Comparison of ENCODE assay signal across 21 mouse cellular contexts in the genomic region with DNA sequence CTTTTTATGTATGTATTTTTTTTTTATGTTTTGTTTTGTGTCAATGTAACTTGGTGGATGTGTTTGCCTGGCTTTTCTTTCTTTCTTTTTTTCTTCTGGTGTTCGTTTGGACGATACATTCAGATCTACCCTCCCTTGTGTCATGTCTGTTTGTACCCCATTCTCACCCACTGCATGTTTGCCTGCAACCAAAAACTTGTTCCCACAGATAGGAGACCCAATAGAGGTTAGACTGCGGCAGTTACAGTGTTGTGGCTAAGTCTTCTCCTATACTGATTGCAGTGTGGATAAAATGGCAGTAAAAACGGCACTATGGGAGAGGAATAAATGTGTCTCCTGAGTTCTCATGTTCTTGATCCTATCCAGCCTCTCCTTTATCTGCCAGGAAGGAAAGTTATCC.
DNase-seq lines count a peak whose midpoint lies in the region; ATAC-seq and TF ChIP-seq lines count a peak whose summit lies in the region.
"Had no signal": no experiment of that assay in that cellular context is flagged by ENCODE, and none has a peak within 500 bp of the region (broad histone marks: within the 10 kb centered on the region; RNA-seq: fewer than 3 reads in every experiment).

No protein-coding gene starts in this region.

- peaks cover 2% of the 10 kb centered on the region; the same call in 1 of the 2 replicates for H3K4me1 ChIP-seq in forebrain, embryonic 11.5 days (replicated peaks; ENCODE audit: control insufficient read depth, insufficient read depth, low read length)
- peaks cover 5% of the 10 kb centered on the region; the same call in 1 of the 2 replicates for H3K4me1 ChIP-seq in forebrain, embryonic 15.5 days
- peaks cover 9% of the 10 kb centered on the region; the same call in 1 of the 2 replicates for H3K4me1 ChIP-seq in neural tube, embryonic 13.5 days (replicated peaks)
- no peaks in the 10 kb centered on the region for H3K4me1 ChIP-seq in neural tube, embryonic 15.5 days
- H3K4me1 ChIP-seq in forebrain, embryonic 14.5 days (ENCODE audit: control insufficient read depth, insufficient read depth, low read length) = no peaks in the 10 kb centered on the region
- H3K4me1 ChIP-seq in liver, postnatal 0 days (ENCODE audit: insufficient read depth) = no peaks in the 10 kb centered on the region
- H3K4me1 ChIP-seq: embryonic facial prominence, embryonic 10.5 days; embryonic facial prominence, embryonic 12.5 days had no signal

- H3K36me3 ChIP-seq in forebrain, embryonic 11.5 days (ENCODE audit: control insufficient read depth, insufficient read depth, low read length) = no peaks in the 10 kb centered on the region
- no peaks in the 10 kb centered on the region for H3K36me3 ChIP-seq in forebrain, embryonic 15.5 days
- H3K36me3 ChIP-seq in neural tube, embryonic 13.5 days = no peaks in the 10 kb centered on the region
- H3K36me3 ChIP-seq in neural tube, embryonic 15.5 days = no peaks in the 10 kb centered on the region
- H3K36me3 ChIP-seq in forebrain, embryonic 14.5 days (ENCODE audit: control insufficient read depth, insufficient read depth, low read length) = no peaks in the 10 kb centered on the region
- H3K36me3 ChIP-seq in liver, postnatal 0 days (replicated peaks; ENCODE audit: insufficient read depth, low read length) = no peaks in the 10 kb centered on the region
- H3K36me3 ChIP-seq: embryonic facial prominence, embryonic 10.5 days; embryonic facial prominence, embryonic 12.5 days; G1E had no signal

- no peak for TF ChIP-seq POLR2A in brain, embryonic 14.5 days (IDR thresholded peaks at IDR 0.05; ENCODE audit: borderline replicate concordance, extremely low read depth, insufficient read depth, insufficient read length, poor library complexity, severe bottlenecking)

- H3K9me3 ChIP-seq in forebrain, embryonic 11.5 days (ENCODE audit: control insufficient read depth, low read length) = no peaks in the 10 kb centered on the region
- no peaks in the 10 kb centered on the region for H3K9me3 ChIP-seq in forebrain, embryonic 15.5 days
- H3K9me3 ChIP-seq in neural tube, embryonic 13.5 days = no peaks in the 10 kb centered on the region
- H3K9me3 ChIP-seq in neural tube, embryonic 15.5 days (replicated peaks) = no peaks in the 10 kb centered on the region
- H3K9me3 ChIP-seq in forebrain, embryonic 14.5 days (replicated peaks; ENCODE audit: control insufficient read depth, low read length) = no peaks in the 10 kb centered on the region
- no peaks in the 10 kb centered on the region for H3K9me3 ChIP-seq in liver, postnatal 0 days (ENCODE audit: low read length)
- H3K9me3 ChIP-seq: embryonic facial prominence, embryonic 10.5 days; embryonic facial prominence, embryonic 12.5 days had no signal

- no peak for TF ChIP-seq CTCF in brain, embryonic 14.5 days (IDR thresholded peaks at IDR 0.05; ENCODE audit: borderline replicate concordance, extremely low read depth, insufficient read depth, insufficient read length)
- TF ChIP-seq CTCF in liver, postnatal 0 days (IDR thresholded peaks at IDR 0.05; ENCODE audit: low read depth) = no peak

- H3K27me3 ChIP-seq in forebrain, embryonic 11.5 days (ENCODE audit: control insufficient read depth, insufficient read depth, low read length) = no peaks in the 10 kb centered on the region
- no peaks in the 10 kb centered on the region for H3K27me3 ChIP-seq in forebrain, embryonic 15.5 days
- no peaks in the 10 kb centered on the region for H3K27me3 ChIP-seq in neural tube, embryonic 13.5 days
- H3K27me3 ChIP-seq in neural tube, embryonic 15.5 days (replicated peaks) = no peaks in the 10 kb centered on the region
- no peaks in the 10 kb centered on the region for H3K27me3 ChIP-seq in forebrain, embryonic 14.5 days (replicated peaks; ENCODE audit: control insufficient read depth, insufficient read depth, low read length)
- H3K27me3 ChIP-seq in liver, postnatal 0 days (ENCODE audit: insufficient read depth, low read length) = no peaks in the 10 kb centered on the region
- H3K27me3 ChIP-seq: embryonic facial prominence, embryonic 12.5 days; Patski had no signal

- H3K4me3 ChIP-seq in forebrain, embryonic 11.5 days (ENCODE audit: low read depth, low read length) = no peak overlapping the region
- no peak overlapping the region for H3K4me3 ChIP-seq in forebrain, embryonic 15.5 days
- H3K4me3 ChIP-seq in neural tube, embryonic 13.5 days = no peak overlapping the region
- H3K4me3 ChIP-seq in neural tube, embryonic 15.5 days (replicated peaks) = no peak overlapping the region
- no peak overlapping the region for H3K4me3 ChIP-seq in forebrain, embryonic 14.5 days (ENCODE audit: low read depth, low read length)
- no peak overlapping the region for H3K4me3 ChIP-seq in liver, postnatal 0 days (ENCODE audit: low read depth, low read length)
- H3K4me3 ChIP-seq: embryonic facial prominence, embryonic 10.5 days; embryonic facial prominence, embryonic 12.5 days had no signal

- DNase-seq in forebrain, embryonic 11.5 days (ENCODE audit: low spot score) = no peak
- peak; percentile 35 for DNase-seq in brain, embryonic 14.5 days (ENCODE audit: low read depth)
- no peak for DNase-seq in forebrain, embryonic 14.5 days (ENCODE audit: low spot score)
- no peak for DNase-seq in liver, postnatal 0 days
- no peak for DNase-seq in lung, postnatal 4 days
- DNase-seq: adrenal gland, adult 8-10 months; adrenal gland, postnatal 14 days; adrenal gland, postnatal 36 days; cerebellum, adult 11-12 months; cerebellum, adult 2 months; cerebellum, adult 9-10 months; cerebellum, postnatal 10 days; cerebellum, postnatal 25 days had no signal

- H3K9ac ChIP-seq in forebrain, embryonic 11.5 days (ENCODE audit: low read length) = no peak overlapping the region
- no peak overlapping the region for H3K9ac ChIP-seq in forebrain, embryonic 15.5 days (replicated peaks)
- H3K9ac ChIP-seq in neural tube, embryonic 13.5 days = no peak overlapping the region
- H3K9ac ChIP-seq in neural tube, embryonic 15.5 days (replicated peaks) = no peak overlapping the region
- no peak overlapping the region for H3K9ac ChIP-seq in forebrain, embryonic 14.5 days (ENCODE audit: low read length)
- H3K9ac ChIP-seq in liver, postnatal 0 days (replicated peaks) = no peak overlapping the region
- H3K9ac ChIP-seq: embryonic facial prominence, embryonic 12.5 days had no signal

- H3K27ac ChIP-seq in forebrain, embryonic 11.5 days (ENCODE audit: low read depth, low read length) = peak overlapping the region; percentile 57
- no peak overlapping the region for H3K27ac ChIP-seq in forebrain, embryonic 15.5 days (replicated peaks)
- 0 out of 2 replicates have a peak overlapping the region, but pooled peaks have one; percentile 28 for H3K27ac ChIP-seq in neural tube, embryonic 13.5 days (replicated peaks)
- no peak overlapping the region for H3K27ac ChIP-seq in neural tube, embryonic 15.5 days (replicated peaks)
- peak overlapping the region; percentile 40; the same call in 1 of the 2 replicates for H3K27ac ChIP-seq in forebrain, embryonic 14.5 days (ENCODE audit: low read depth, low read length)
- H3K27ac ChIP-seq in liver, postnatal 0 days (ENCODE audit: low read depth) = no peak overlapping the region
- H3K27ac ChIP-seq: embryonic facial prominence, embryonic 10.5 days; embryonic facial prominence, embryonic 12.5 days had no signal

- H3K4me2 ChIP-seq in forebrain, embryonic 11.5 days (ENCODE audit: low read depth, low read length, severe bottlenecking) = no peak overlapping the region
- H3K4me2 ChIP-seq in forebrain, embryonic 15.5 days (replicated peaks) = no peak overlapping the region
- no peak overlapping the region for H3K4me2 ChIP-seq in neural tube, embryonic 13.5 days
- no peak overlapping the region for H3K4me2 ChIP-seq in neural tube, embryonic 15.5 days
- H3K4me2 ChIP-seq in forebrain, embryonic 14.5 days (ENCODE audit: low read length) = no peak overlapping the region
- H3K4me2 ChIP-seq in liver, postnatal 0 days (ENCODE audit: low read depth, low read length) = no peak overlapping the region
- H3K4me2 ChIP-seq: embryonic facial prominence, embryonic 12.5 days had no signal

- TF ChIP-seq EP300 in liver, postnatal 0 days (IDR thresholded peaks at IDR 0.05; ENCODE audit: low read depth) = no peak

- 36% methylated on average over 4 of the region's 4 CpGs for WGBS in forebrain, embryonic 11.5 days
- 13% methylated on average over 4 of the region's 4 CpGs for WGBS in forebrain, embryonic 15.5 days
- 58% methylated on average over 4 of the region's 4 CpGs for WGBS in neural tube, embryonic 13.5 days
- WGBS in neural tube, embryonic 15.5 days = 59% methylated on average over 4 of the region's 4 CpGs
- 11% methylated on average over 4 of the region's 4 CpGs for WGBS in forebrain, embryonic 14.5 days
- 58% methylated on average over 4 of the region's 4 CpGs for WGBS in liver, postnatal 0 days (ENCODE audit: insufficient replicate concordance)

- ATAC-seq in forebrain, embryonic 11.5 days (replicated peaks; ENCODE audit: low FRiP score) = peak; percentile 61
- no peak for ATAC-seq in forebrain, embryonic 15.5 days (replicated peaks)
- ATAC-seq in neural tube, embryonic 13.5 days (ENCODE audit: low read depth) = no peak
- no peak for ATAC-seq in neural tube, embryonic 15.5 days (ENCODE audit: low FRiP score)
- peak; percentile 62 for ATAC-seq in forebrain, embryonic 14.5 days
- ATAC-seq in liver, postnatal 0 days = no peak
- ATAC-seq: activated CD4-positive, CD25-positive, alpha-beta regulatory T cell, adult 4 months; Patski had no signal

Comparison
In these comparisons a context has a peak if more than half of its experiments do, and no peak if none do; other contexts are left out.
1. ATAC-seq: peak in forebrain, embryonic 11.5 days (single experiment) and forebrain, embryonic 14.5 days (single experiment); none in forebrain, embryonic 15.5 days (single experiment), neural tube, embryonic 13.5 days (single experiment), neural tube, embryonic 15.5 days (single experiment) and liver, postnatal 0 days (single experiment).
2. H3K27ac ChIP-seq: peak in forebrain, embryonic 11.5 days (single experiment), neural tube, embryonic 13.5 days (single experiment) and forebrain, embryonic 14.5 days (single experiment); none in forebrain, embryonic 15.5 days (single experiment), neural tube, embryonic 15.5 days (single experiment) and liver, postnatal 0 days (single experiment).